Mouse (Mus musculus): ENCODE results near the gene Enox2.

Gene Enox2

DNA sequence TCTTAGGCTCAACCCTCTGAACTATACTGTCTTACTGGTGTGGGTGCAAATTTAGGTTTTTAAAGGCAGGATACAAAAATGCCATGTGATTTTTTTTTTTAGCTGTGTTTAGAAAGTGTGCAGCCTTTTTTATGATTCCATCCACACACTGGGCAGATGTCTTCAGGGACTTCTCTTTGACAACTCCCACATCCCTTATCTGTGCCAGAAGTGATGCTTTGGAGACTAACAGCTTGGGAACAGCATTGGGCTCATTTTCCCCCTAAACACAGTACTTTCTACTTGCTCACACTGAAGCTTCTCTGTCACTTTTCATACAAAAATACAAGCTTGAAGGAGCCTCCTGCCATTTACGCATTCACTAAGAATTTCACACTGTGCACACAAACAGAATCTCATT is 282.4 kb downstream of the Enox2 start:
- no peak for DNase-seq (ENCODE audit: inconsistent age in 2 of 2, low spot score in 1 of 2)

DNA sequence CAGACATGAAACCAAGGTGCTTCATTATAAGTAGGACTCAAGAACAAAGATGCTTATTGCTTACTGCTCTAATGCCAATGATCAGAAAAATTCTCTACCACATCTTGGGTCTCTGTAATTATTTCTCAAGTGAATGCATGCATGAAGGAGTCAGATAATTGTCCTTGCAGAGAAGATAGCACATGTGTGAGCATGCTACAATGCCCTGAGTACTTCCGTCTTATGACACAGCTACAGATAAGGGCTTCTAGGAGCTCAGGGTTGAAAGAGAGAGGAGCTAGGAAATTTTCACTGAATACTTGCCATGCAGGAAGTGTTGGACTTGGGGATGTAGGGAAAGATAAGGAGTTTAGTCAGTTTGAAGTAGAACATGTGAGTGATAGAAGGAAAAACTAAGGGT is 285.2 kb downstream of the Enox2 start:
- DNase-seq (ENCODE audit: inconsistent age in 2 of 2, low spot score in 1 of 2): no peak

GRCm38 (mm10) chrX:48985653-48986052 is 302.4 kb downstream of the Enox2 start:
- DNase-seq (ENCODE audit: inconsistent age in 2 of 2, low spot score in 1 of 2): no peak

DNA sequence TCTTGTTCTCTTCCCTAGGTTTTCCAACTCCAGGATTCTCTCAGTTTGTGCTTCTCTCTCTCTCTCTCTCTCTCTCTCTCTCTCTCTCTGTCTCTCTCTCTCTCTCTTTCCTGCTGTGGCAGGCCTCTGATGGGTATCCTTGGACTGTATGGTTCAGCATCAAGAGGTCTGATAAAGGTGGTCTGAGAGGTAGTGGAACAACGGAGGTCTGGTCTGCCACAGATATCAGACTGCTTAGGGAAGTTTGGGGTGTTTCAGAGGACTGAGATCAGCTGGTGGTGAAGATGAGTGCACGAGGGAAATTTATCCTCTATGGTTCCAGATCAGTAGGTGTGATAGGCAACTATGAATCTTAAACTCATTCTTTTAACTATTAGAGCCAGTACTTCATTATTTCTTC is 303.6 kb downstream of the Enox2 start:
- DNase-seq (ENCODE audit: inconsistent age in 2 of 2, low spot score in 1 of 2): no peak
